Mouse (Mus musculus): ENCODE measurements at regions not wholly inside any gene's neighbourhood (a gene's known extent, or its start where the extent isn't known, plus 50 kb on each side); places are given as distances from the start of the nearest gene placed in this dataset.
A peak's percentile ranks its signal among the peaks of the same experiment; 100 is the strongest.

GRCm38 (mm10) chr3:60819684-60820281 lies 182.8 kb upstream of the P2ry1 start:
- H3K4me2 ChIP-seq, result peak overlapping the region; percentile 51
- 27% methylated on average over 4 of the region's 4 CpGs for WGBS
- H3K4me1 ChIP-seq (replicated peaks; ENCODE audit: control insufficient read depth, insufficient read depth, low read length), result peaks cover 13% of the 10 kb centered on the region
- ATAC-seq (replicated peaks; ENCODE audit: low FRiP score) (peak; percentile 95), DNase-seq (ENCODE audit: low spot score) (peak; percentile 43)
- no peaks in the 10 kb centered on the region for H3K9me3 ChIP-seq (ENCODE audit: control insufficient read depth, low read length)
- H3K9ac ChIP-seq (ENCODE audit: low read depth, low read length), result no peak overlapping the region; the same call in 1 of the 2 replicates
- peak overlapping the region; percentile 91 for H3K27ac ChIP-seq (ENCODE audit: low read depth, low read length)
- no peaks in the 10 kb centered on the region for H3K36me3 ChIP-seq (ENCODE audit: control insufficient read depth, insufficient read depth, low read length)
- no peaks in the 10 kb centered on the region for H3K27me3 ChIP-seq (replicated peaks; ENCODE audit: control insufficient read depth, insufficient read depth, low read length)
- H3K4me3 ChIP-seq (ENCODE audit: low read depth, low read length), result no peak overlapping the region

DNA sequence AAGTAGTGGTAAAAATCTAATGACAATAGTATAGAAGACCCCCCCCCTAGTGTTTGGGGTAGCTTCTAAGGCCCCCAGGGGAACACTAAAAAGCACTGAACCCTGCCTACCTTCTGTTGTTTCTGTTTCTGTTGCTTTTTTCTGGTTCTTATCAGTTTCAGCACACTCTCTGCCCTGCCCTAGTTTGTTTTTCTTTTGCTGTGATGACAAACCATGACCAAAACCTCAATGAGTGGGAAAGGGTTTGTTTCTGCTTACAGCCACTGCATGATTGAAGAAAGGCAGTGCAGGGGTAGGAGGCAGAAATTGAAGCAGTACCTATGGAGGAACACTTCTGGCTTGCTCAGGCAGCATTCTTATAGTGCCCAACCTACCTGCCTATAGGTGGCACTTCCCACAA lies 181.1 kb upstream of the P2ry1 start:
- Histone ChIP-seq H3K27ac (ENCODE audit: low read depth, low read length) (peak overlapping the region; percentile 89), H3K4me3 (ENCODE audit: low read depth, low read length) (no peak overlapping the region), H3K27me3 (replicated peaks; ENCODE audit: control insufficient read depth, insufficient read depth, low read length) (no peaks in the 10 kb centered on the region), H3K4me1 (replicated peaks; ENCODE audit: control insufficient read depth, insufficient read depth, low read length) (peaks cover 14% of the 10 kb centered on the region), H3K9me3 (ENCODE audit: control insufficient read depth, low read length) (no peaks in the 10 kb centered on the region), H3K9ac (ENCODE audit: low read depth, low read length) (0 out of 2 replicates have a peak overlapping the region, but pooled peaks have one; percentile 41), H3K4me2 (peak overlapping the region; percentile 6; the same call in 1 of the 2 replicates), H3K36me3 (ENCODE audit: control insufficient read depth, insufficient read depth, low read length) (no peaks in the 10 kb centered on the region)
- ATAC-seq (replicated peaks; ENCODE audit: low FRiP score), result peak; percentile 64
- DNase-seq (ENCODE audit: low spot score), result no peak

- DNase-seq (ENCODE audit: low spot score) (no peak), ATAC-seq (replicated peaks; ENCODE audit: low FRiP score) (no peak)
- no peak overlapping the region for H3K27ac ChIP-seq (ENCODE audit: low read depth, low read length)
- H3K4me3 ChIP-seq (ENCODE audit: low read depth, low read length), result no peak overlapping the region
- H3K4me1 ChIP-seq (replicated peaks; ENCODE audit: control insufficient read depth, insufficient read depth, low read length), result peaks cover 5% of the 10 kb centered on the region; the same call in 1 of the 2 replicates
- H3K36me3 ChIP-seq (ENCODE audit: control insufficient read depth, insufficient read depth, low read length), result no peaks in the 10 kb centered on the region
- no peak overlapping the region for H3K4me2 ChIP-seq
- H3K9ac ChIP-seq (ENCODE audit: low read depth, low read length), result no peak overlapping the region
- no peaks in the 10 kb centered on the region for H3K9me3 ChIP-seq (ENCODE audit: control insufficient read depth, low read length)
- WGBS, result 60% methylated on average over 4 of the region's 4 CpGs
- no peaks in the 10 kb centered on the region for H3K27me3 ChIP-seq (replicated peaks; ENCODE audit: control insufficient read depth, insufficient read depth, low read length)
These were observed 175.8 kb upstream of the P2ry1 start for GRCm38 (mm10) chr3:60826759-60827158.

- Histone ChIP-seq H3K27me3 (replicated peaks; ENCODE audit: control insufficient read depth, insufficient read depth, low read length) (no peaks in the 10 kb centered on the region), H3K36me3 (ENCODE audit: control insufficient read depth, insufficient read depth, low read length) (no peaks in the 10 kb centered on the region), H3K27ac (ENCODE audit: low read depth, low read length) (no peak overlapping the region), H3K4me1 (replicated peaks; ENCODE audit: control insufficient read depth, insufficient read depth, low read length) (no peaks in the 10 kb centered on the region), H3K9ac (ENCODE audit: low read depth, low read length) (no peak overlapping the region), H3K4me3 (ENCODE audit: low read depth, low read length) (no peak overlapping the region), H3K9me3 (ENCODE audit: control insufficient read depth, low read length) (no peaks in the 10 kb centered on the region), H3K4me2 (no peak overlapping the region)
- DNase-seq (ENCODE audit: low spot score), result no peak
- ATAC-seq (replicated peaks; ENCODE audit: low FRiP score), result peak; percentile 83
- 72% methylated on average over 4 of the region's 4 CpGs for WGBS
These were observed 170.2 kb upstream of the P2ry1 start for GRCm38 (mm10) chr3:60832385-60832784.

- Histone ChIP-seq H3K9ac (ENCODE audit: low read depth, low read length) (no peak overlapping the region), H3K36me3 (ENCODE audit: control insufficient read depth, insufficient read depth, low read length) (no peaks in the 10 kb centered on the region), H3K27me3 (replicated peaks; ENCODE audit: control insufficient read depth, insufficient read depth, low read length) (no peaks in the 10 kb centered on the region), H3K4me3 (ENCODE audit: low read depth, low read length) (no peak overlapping the region), H3K27ac (ENCODE audit: low read depth, low read length) (no peak overlapping the region), H3K4me2 (no peak overlapping the region), H3K9me3 (ENCODE audit: control insufficient read depth, low read length) (no peaks in the 10 kb centered on the region), H3K4me1 (replicated peaks; ENCODE audit: control insufficient read depth, insufficient read depth, low read length) (no peaks in the 10 kb centered on the region)
- no peak for ATAC-seq (replicated peaks; ENCODE audit: low FRiP score)
- no peak for DNase-seq (ENCODE audit: low spot score)
- 94% methylated on average over 1 of the region's 1 CpGs for WGBS
These were observed 160.7 kb upstream of the P2ry1 start for GRCm38 (mm10) chr3:60841895-60842294.

DNA sequence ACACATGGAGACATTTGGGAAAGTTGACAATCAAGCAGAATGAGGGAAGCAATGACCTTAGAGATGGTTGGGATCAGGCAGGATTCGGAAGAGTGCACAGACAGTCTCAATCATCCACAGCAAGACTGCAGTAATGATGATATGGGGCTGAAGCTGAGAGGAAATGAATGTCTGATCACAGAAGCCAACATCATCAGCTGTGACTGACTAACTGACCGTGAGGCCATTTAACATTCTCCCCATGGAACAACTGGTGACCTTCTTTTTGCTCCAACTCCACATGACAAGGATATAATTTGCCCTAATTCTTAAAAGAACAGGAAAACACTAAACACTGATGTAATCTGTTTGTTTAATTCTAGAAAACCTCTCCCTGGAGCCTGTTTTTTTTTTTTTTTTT lies 157.3 kb upstream of the P2ry1 start:
- Histone ChIP-seq H3K27me3 (replicated peaks; ENCODE audit: control insufficient read depth, insufficient read depth, low read length) (no peaks in the 10 kb centered on the region), H3K36me3 (ENCODE audit: control insufficient read depth, insufficient read depth, low read length) (no peaks in the 10 kb centered on the region), H3K4me2 (no peak overlapping the region), H3K9me3 (ENCODE audit: control insufficient read depth, low read length) (no peaks in the 10 kb centered on the region; the same call in 1 of the 2 replicates), H3K4me1 (replicated peaks; ENCODE audit: control insufficient read depth, insufficient read depth, low read length) (no peaks in the 10 kb centered on the region), H3K4me3 (ENCODE audit: low read depth, low read length) (no peak overlapping the region), H3K9ac (ENCODE audit: low read depth, low read length) (no peak overlapping the region), H3K27ac (ENCODE audit: low read depth, low read length) (no peak overlapping the region)
- 83% methylated on average over 2 of the region's 2 CpGs for WGBS
- ATAC-seq (replicated peaks; ENCODE audit: low FRiP score) (no peak), DNase-seq (ENCODE audit: low spot score) (no peak)

DNA sequence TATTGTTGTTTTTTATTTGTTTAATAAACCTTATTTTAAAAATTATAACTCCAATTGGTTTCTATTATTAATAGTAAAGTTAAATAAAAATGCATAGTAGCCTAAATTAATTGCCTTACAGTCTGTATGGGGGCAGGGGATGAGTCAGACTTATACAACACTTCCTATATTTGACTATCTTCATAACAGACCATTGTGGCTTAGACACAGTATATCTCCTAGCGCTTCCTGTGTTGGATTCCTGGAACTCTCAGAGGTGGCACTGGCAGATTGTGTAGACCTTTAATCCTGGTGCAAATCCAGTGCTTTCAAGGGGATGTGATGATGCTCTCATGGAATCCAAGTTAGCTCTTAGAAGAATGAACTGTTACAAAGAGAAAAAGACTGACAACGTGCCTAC lies 154.2 kb upstream of the P2ry1 start:
- 76% methylated on average over 2 of the region's 2 CpGs for WGBS
- H3K4me2 ChIP-seq, result no peak overlapping the region
- no peak overlapping the region for H3K27ac ChIP-seq (ENCODE audit: low read depth, low read length)

GRCm38 (mm10) chr3:60853773-60854172 lies 148.8 kb upstream of the P2ry1 start:
- no peak for ATAC-seq (replicated peaks; ENCODE audit: low FRiP score)
- H3K27me3 ChIP-seq (replicated peaks; ENCODE audit: control insufficient read depth, insufficient read depth, low read length), result no peaks in the 10 kb centered on the region
- H3K4me3 ChIP-seq (ENCODE audit: low read depth, low read length), result no peak overlapping the region
- H3K9me3 ChIP-seq (ENCODE audit: control insufficient read depth, low read length), result no peaks in the 10 kb centered on the region; the same call in 1 of the 2 replicates
- H3K4me1 ChIP-seq (replicated peaks; ENCODE audit: control insufficient read depth, insufficient read depth, low read length), result no peaks in the 10 kb centered on the region
- WGBS, result 64% methylated on average over 5 of the region's 5 CpGs
- H3K4me2 ChIP-seq, result no peak overlapping the region
- DNase-seq (ENCODE audit: low spot score), result no peak
- no peak overlapping the region for H3K9ac ChIP-seq (ENCODE audit: low read depth, low read length)
- no peaks in the 10 kb centered on the region for H3K36me3 ChIP-seq (ENCODE audit: control insufficient read depth, insufficient read depth, low read length)
- H3K27ac ChIP-seq (ENCODE audit: low read depth, low read length), result no peak overlapping the region

More for the DNA sequence above, 154.2 kb upstream of the P2ry1 start:
- Histone ChIP-seq H3K4me1 (replicated peaks; ENCODE audit: control insufficient read depth, insufficient read depth, low read length) (no peaks in the 10 kb centered on the region), H3K27me3 (replicated peaks; ENCODE audit: control insufficient read depth, insufficient read depth, low read length) (no peaks in the 10 kb centered on the region), H3K36me3 (ENCODE audit: control insufficient read depth, insufficient read depth, low read length) (no peaks in the 10 kb centered on the region), H3K4me3 (ENCODE audit: low read depth, low read length) (no peak overlapping the region), H3K9ac (ENCODE audit: low read depth, low read length) (no peak overlapping the region), H3K9me3 (ENCODE audit: control insufficient read depth, low read length) (no peaks in the 10 kb centered on the region; the same call in 1 of the 2 replicates)
- DNase-seq (ENCODE audit: low spot score) (no peak), ATAC-seq (replicated peaks; ENCODE audit: low FRiP score) (0 out of 2 replicates have a peak, but pooled peaks have one; percentile 47)

- H3K9ac ChIP-seq (ENCODE audit: low read depth, low read length), result no peak overlapping the region
- WGBS, result 65% methylated on average over 2 of the region's 2 CpGs
- no peak overlapping the region for H3K4me2 ChIP-seq
These were observed 146.9 kb upstream of the P2ry1 start for GRCm38 (mm10) chr3:60855734-60856133.

More at GRCm38 (mm10) chr3:60855734-60856133, 146.9 kb upstream of the P2ry1 start:
- no peak for ATAC-seq (replicated peaks; ENCODE audit: low FRiP score)
- DNase-seq (ENCODE audit: low spot score), result no peak
- Histone ChIP-seq H3K4me1 (replicated peaks; ENCODE audit: control insufficient read depth, insufficient read depth, low read length) (no peaks in the 10 kb centered on the region), H3K27ac (ENCODE audit: low read depth, low read length) (no peak overlapping the region), H3K4me3 (ENCODE audit: low read depth, low read length) (no peak overlapping the region), H3K27me3 (replicated peaks; ENCODE audit: control insufficient read depth, insufficient read depth, low read length) (no peaks in the 10 kb centered on the region), H3K9me3 (ENCODE audit: control insufficient read depth, low read length) (no peaks in the 10 kb centered on the region), H3K36me3 (ENCODE audit: control insufficient read depth, insufficient read depth, low read length) (no peaks in the 10 kb centered on the region)

All from liver, embryonic 11.5 days (tissue).